Mouse (Mus musculus): Measurements from ENCODE around the gene Npepl1.

DNA sequence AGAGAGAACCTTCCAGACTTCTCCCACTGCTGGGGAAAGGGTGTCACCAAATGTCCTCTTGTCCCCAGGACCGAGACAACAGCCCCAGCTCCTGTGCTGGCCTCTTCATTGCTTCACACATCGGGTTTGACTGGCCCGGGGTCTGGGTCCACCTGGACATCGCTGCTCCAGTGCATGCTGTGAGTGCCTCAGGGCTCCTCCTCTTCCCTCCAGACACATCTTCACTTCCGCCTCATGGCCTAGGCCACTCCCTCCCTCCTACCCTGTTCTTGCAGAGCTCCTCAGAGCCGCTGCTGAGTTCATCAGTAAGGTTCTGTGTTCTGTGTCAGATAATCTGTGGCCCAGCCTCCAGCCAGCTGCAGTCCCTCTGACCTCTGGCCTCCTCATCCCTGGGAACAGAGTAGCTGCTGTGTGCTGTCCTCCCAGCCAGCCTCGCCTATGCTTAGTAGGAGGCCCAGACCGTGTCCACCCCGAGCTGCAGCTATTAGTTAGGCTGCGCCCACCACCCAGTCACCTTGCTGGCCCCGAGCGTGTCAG is 11.3 kb downstream of the Npepl1 start:
- TF ChIP-seq CTCF (IDR thresholded peaks at IDR 0.05; ENCODE audit: insufficient read depth, low read length) (no peak), POLR2A (IDR thresholded peaks at IDR 0.05; ENCODE audit: borderline replicate concordance, extremely low read depth, low read depth, low read length) (no peak)

All from lung, adult 2 months (tissue).